Mouse (Mus musculus) lung, embryonic 14.5 days (tissue): Measurements from ENCODE around the gene Gfod1. TPM values are rescaled to one million over a fixed set of nuclear protein-coding genes. Genes with fewer than 3 reads are reported as not detected.

Source experiments
- ATAC-seq: fragments of 200-750 bp; cut with Nextera tagmentation; 2 replicates; pipeline ENCODE4 v1.8.0; 2017; ENCODE audit warnings: mild to moderate bottlenecking, moderate TSS enrichment, moderate library complexity; ENCODE audit not compliant: insufficient read depth
- DNase-seq: peaks from one replicate; pipeline ENCODE4 v3.0.0-alpha.2; 2015
- H3K27ac ChIP-seq: fragments of 300-500 bp; sonication (generic); 2 replicates; pipeline ENCODE4 v1.5.1; 2014; ENCODE audit warnings: low read depth, mild to moderate bottlenecking, moderate library complexity
- H3K27me3 ChIP-seq: fragments of 300-500 bp; sonication (generic); 2 replicates; pipeline ENCODE4 v1.6.1; 2014; ENCODE audit warnings: low read length, control low read depth; ENCODE audit not compliant: insufficient read depth
- H3K36me3 ChIP-seq: fragments of 300-500 bp; sonication (generic); 2 replicates; pipeline ENCODE4 v1.6.1; 2014; ENCODE audit warnings: control low read depth; ENCODE audit not compliant: insufficient read depth
- H3K4me1 ChIP-seq: fragments of 300-500 bp; sonication (generic); 2 replicates; pipeline ENCODE4 v1.6.1; 2014; ENCODE audit warnings: antibody characterized with exemption, control low read depth; ENCODE audit not compliant: insufficient read depth
- H3K4me2 ChIP-seq: fragments of 300-500 bp; sonication (generic); 2 replicates; pipeline ENCODE4 v1.6.1; 2014; ENCODE audit warnings: mild to moderate bottlenecking
- H3K4me3 ChIP-seq: fragments of 300-500 bp; sonication (generic); 2 replicates; pipeline ENCODE4 v1.5.1; 2014; ENCODE audit warnings: low read depth, low read length
- H3K9ac ChIP-seq: fragments of 300-500 bp; sonication (generic); 2 replicates; pipeline ENCODE4 v1.6.1; 2014
- H3K9me3 ChIP-seq: fragments of 300-500 bp; sonication (generic); 2 replicates; pipeline ENCODE4 v1.6.1; 2016; ENCODE audit warnings: low read depth, low read length, control low read depth
- CTCF ChIP-seq: IDR thresholded peaks from 2 replicates; pipeline ENCODE4 v1.5.1; 2016; ENCODE audit warnings: antibody characterized with exemption, low read depth
- WGBS: fragments of 180-500 bp; shearing (Covaris S2); extraction: QIAGEN DNeasy Blood & Tissue Kit; methylation state at CpG from one replicate; pipeline ENCODE4 v1.1.7; 2014; 5-methylcytosine and 5-hydroxymethylcytosine counted together
- polyA plus RNA-seq: library from polyadenylated mRNA; unstranded; fragments of >200 nt; fragmentation: Nextera tagmentation; extraction: Ambion mirVana; gene quantifications from 2 replicates; pipeline ENCODE4 v1.2.1, GENCODE M21; 2014

The Gfod1 gene
- polyA plus RNA-seq, 1 experiment from 2014 or later: 1.4 TPM

DNA sequence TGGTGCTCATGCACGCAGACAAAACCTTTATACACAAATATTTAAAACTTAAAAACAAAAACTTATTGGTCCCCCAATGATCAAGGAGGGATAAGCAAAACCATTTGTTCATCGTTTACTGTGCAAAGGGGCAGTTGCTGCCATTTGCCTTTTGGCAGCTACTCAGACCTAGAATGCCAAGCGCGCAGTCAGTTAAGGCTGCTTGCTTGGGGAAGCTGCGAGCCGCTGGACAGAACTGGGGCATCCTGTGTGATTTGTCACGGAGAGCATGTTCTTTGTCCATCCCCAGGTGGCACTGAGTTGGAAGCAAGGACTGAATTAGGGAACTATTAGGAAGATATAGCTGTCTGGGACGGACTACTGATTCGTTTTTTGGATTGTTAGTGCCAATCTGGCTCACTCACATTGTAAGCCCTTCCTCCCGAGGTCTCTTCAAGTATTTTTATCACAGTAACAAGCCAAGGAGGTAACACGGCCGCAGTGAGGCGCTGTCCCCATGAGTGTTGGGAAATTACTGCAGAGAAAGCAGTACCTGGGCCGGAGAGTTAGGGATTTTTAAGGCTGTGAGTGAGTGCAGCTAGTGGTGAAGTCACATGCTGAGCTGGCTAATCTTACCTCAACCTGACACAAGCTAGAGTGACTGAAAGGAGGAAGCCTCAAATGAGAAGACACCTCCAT lies 131.8 kb downstream of the Gfod1 start:
- 0 out of 2 replicates have a peak, but pooled peaks cover 8% of the 10 kb centered on the region for H3K36me3 ChIP-seq
- H3K9me3 ChIP-seq: no peaks in the 10 kb centered on the region
- TF ChIP-seq CTCF: peak; percentile 54
- H3K4me2 ChIP-seq: peak overlapping the region; percentile 87
- H3K27me3 ChIP-seq: no peaks in the 10 kb centered on the region
- ATAC-seq: no peak
- H3K4me3 ChIP-seq: peak overlapping the region; percentile 67
- WGBS: 25% methylated on average over 14 of the region's 14 CpGs
- peak overlapping the region; percentile 64 for H3K9ac ChIP-seq
- peaks cover 4% of the 10 kb centered on the region; the same call in 1 of the 2 replicates for H3K4me1 ChIP-seq
- peak; percentile 52 for DNase-seq
- peak overlapping the region; percentile 76; the same call in 1 of the 2 replicates for H3K27ac ChIP-seq

DNA sequence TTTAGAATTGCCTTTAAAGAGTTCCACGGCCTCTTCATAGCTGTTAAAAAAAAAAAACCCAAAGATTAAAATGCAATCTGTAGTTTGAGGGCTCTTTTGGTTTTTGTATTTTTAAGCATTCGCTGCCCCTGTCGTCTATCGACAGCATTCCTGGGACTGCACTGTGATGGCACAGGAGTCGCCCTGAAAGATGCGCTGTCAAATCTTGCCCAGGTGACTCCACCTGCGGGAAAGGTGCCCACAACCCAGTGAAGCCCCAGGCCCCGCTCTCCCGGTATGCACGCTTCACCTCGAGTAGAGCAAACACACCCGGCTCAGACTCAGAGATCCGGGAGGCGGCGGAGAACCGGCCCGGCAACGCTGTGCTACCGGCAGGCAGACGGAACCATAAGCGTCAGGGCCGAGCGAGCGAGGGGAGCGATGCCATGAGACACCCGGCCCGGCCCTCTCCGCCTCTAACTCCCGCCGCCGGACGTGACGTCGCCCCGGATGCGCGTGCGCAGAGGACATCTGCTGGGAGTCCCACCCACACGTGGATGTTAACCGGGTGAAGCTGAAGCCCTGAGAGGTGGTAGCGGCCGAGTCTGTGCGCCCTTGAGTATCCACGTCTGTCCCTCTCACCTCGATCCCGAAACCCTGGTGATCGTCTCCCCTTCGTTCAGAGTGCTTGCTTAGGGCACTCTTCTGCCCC lies 132.8 kb downstream of the Gfod1 start, which contains the start of gene Tbc1d7:
TSS of gene Tbc1d7 (minus strand) at position 482 of the 691 bp plus-strand sequence.
- Histone ChIP-seq H3K4me3 (peak within 1 kb of the TSS; percentile 67), H3K9ac (peak within 1 kb of the TSS; percentile 83), H3K9me3 (no peaks in the 10 kb centered on the region), H3K27ac (peak within 1 kb of the TSS; percentile 76), H3K4me2 (peak within 1 kb of the TSS; percentile 87), H3K4me1 (peaks cover 4% of the 10 kb centered on the region; the same call in 1 of the 2 replicates), H3K36me3 (0 out of 2 replicates have a peak, but pooled peaks cover 8% of the 10 kb centered on the region), H3K27me3 (no peaks in the 10 kb centered on the region)
- TF ChIP-seq CTCF: 0 out of 2 replicates have a peak, but pooled peaks have one; percentile 1
- 2% methylated on average over 48 of the region's 48 CpGs for WGBS
- ATAC-seq (peak; percentile 95), DNase-seq (peak; percentile 99)

DNA sequence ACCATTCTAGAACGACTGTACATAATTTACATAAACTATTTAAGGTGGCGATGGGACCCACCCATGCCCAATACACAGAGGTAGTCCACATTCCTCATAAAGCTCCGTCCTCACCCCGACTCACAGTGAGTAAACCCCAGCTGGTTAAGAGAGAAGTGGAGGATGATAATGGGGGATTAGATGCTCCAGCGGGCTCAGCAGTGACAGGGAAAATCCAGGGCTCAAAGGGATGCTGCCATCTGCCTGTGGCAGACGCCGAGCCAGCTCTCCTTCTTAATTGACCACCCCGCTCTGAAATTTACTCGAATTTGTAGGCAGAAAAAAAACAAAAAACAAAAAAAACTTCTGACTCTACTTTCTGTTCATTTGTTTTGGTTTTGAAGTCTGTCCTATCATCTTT lies 136.3 kb downstream of the Gfod1 start:
- WGBS: 77% methylated on average over 9 of the region's 9 CpGs
- Histone ChIP-seq H3K27ac (no peak overlapping the region), H3K4me2 (no peak overlapping the region), H3K4me3 (no peak overlapping the region), H3K36me3 (peaks cover 20% of the 10 kb centered on the region; the same call in 1 of the 2 replicates), H3K27me3 (no peaks in the 10 kb centered on the region), H3K9ac (no peak overlapping the region), H3K4me1 (peaks cover 4% of the 10 kb centered on the region; the same call in 1 of the 2 replicates), H3K9me3 (no peaks in the 10 kb centered on the region)
- no peak for ATAC-seq
- no peak for TF ChIP-seq CTCF
- no peak for DNase-seq

DNA sequence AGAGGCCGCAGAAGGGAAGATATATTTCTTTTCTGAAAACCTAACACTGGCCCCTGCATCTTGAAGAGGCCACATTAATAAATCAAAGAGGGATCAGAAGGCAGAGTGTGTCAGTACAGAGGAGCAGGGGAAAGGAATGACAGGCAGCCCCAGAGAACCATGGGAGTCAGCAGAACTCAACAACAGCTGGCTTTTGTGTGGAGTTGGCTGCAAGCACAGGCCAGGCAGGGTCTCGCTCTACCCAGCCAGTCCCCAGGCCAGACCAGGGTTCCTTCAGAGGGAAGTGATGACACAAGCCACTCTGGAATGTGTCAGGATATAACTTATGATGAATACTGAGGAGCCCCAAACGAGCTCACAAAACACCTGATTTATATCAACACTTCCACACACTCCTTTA lies 144.5 kb downstream of the Gfod1 start:
- no peak overlapping the region for H3K9ac ChIP-seq
- no peaks in the 10 kb centered on the region for H3K4me1 ChIP-seq
- peak overlapping the region; percentile 38; the same call in 1 of the 2 replicates for H3K27ac ChIP-seq
- H3K4me3 ChIP-seq: no peak overlapping the region
- peak; percentile 62; the same call in 1 of the 2 replicates for ATAC-seq
- no peaks in the 10 kb centered on the region for H3K9me3 ChIP-seq
- DNase-seq: peak; percentile 59
- no peaks in the 10 kb centered on the region for H3K27me3 ChIP-seq
- TF ChIP-seq CTCF: no peak
- H3K4me2 ChIP-seq: no peak overlapping the region
- H3K36me3 ChIP-seq: peaks cover 24% of the 10 kb centered on the region
- WGBS: 28% methylated on average over 3 of the region's 3 CpGs

DNA sequence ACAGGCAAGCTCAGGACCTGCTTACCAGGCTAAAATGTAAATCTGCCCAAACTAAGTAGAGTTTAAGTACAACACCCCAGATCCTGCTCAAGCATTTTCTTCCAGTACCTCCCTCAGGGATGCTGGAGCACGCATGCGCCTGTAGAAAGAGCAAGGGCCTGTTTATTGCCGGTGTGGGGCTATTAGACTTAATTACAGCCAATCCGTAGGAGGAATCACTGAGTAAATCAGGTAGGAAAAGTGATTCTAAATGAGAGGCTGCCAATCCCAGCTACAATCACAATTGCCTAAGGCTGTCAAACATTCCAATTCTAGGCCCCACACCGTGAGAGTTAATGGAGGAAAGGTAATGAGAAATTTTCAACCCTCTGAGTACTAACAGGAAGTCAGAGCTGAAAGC lies 145.7 kb downstream of the Gfod1 start:
- no peak for DNase-seq
- H3K4me2 ChIP-seq: no peak overlapping the region
- TF ChIP-seq CTCF: no peak
- ATAC-seq: no peak
- H3K27ac ChIP-seq: no peak overlapping the region
- H3K9me3 ChIP-seq: no peaks in the 10 kb centered on the region
- H3K4me3 ChIP-seq: no peak overlapping the region
- H3K9ac ChIP-seq: no peak overlapping the region
- H3K4me1 ChIP-seq: no peaks in the 10 kb centered on the region
- peaks cover 29% of the 10 kb centered on the region for H3K36me3 ChIP-seq
- no peaks in the 10 kb centered on the region for H3K27me3 ChIP-seq
- 74% methylated on average over 5 of the region's 5 CpGs for WGBS

DNA sequence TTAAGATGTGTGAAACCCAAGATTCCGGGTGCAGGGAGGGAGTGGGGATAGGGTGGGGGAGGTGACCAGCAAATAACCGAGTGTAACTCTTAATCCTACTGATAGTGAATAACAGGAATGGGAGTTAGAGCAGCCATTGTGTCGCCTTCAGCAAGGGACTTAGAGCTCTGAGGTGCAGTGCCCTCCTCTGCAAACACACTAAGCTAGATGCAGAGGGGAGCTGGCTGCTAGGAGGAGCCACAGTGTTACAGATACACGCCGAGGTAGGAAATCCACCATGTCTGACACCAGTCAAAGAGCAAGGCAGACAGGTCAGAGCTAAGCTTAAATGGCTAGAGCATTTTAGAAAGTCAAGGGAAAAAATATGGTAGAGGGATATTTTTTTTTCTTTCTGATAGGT lies 146.6 kb downstream of the Gfod1 start:
- ATAC-seq (no peak), DNase-seq (no peak)
- H3K4me2 ChIP-seq: no peak overlapping the region
- H3K36me3 ChIP-seq: peaks cover 35% of the 10 kb centered on the region
- H3K27ac ChIP-seq: no peak overlapping the region
- no peaks in the 10 kb centered on the region for H3K9me3 ChIP-seq
- H3K27me3 ChIP-seq: no peaks in the 10 kb centered on the region
- no peak overlapping the region for H3K4me3 ChIP-seq
- WGBS: 45% methylated on average over 5 of the region's 5 CpGs
- no peaks in the 10 kb centered on the region for H3K4me1 ChIP-seq
- TF ChIP-seq CTCF: no peak
- no peak overlapping the region for H3K9ac ChIP-seq

DNA sequence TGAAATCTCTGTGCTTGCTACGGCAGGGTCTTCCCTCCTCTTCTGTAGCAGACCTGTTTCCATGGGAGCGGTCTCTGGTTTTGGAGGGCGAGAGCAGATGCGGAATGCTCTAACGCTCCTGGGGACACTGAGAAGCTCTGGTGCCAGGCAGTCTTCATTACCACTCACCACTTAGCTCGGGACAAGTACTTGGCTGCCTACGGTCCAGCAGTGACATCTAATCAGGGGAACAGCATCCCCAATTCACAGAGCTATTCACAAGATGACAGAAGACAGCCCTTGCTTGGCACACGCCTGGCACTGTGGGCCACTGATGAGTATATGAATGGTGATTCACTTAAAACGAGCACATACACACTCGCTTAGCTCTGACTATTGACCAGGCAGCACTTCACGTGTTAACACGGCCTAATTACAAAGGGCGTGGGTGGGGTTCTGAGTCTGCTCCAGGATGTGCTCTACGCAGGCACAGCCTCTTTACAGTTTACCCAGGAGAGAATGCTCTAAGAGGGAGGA lies 151.9 kb downstream of the Gfod1 start:
- Histone ChIP-seq H3K9me3 (no peaks in the 10 kb centered on the region), H3K36me3 (peaks cover 43% of the 10 kb centered on the region), H3K27ac (no peak overlapping the region), H3K4me2 (no peak overlapping the region), H3K4me1 (no peaks in the 10 kb centered on the region), H3K9ac (no peak overlapping the region), H3K4me3 (no peak overlapping the region), H3K27me3 (no peaks in the 10 kb centered on the region)
- no peak for TF ChIP-seq CTCF
- DNase-seq (no peak), ATAC-seq (no peak)
- WGBS: 88% methylated on average over 14 of the region's 14 CpGs
